Mouse (Mus musculus): Measurements from ENCODE around the gene 4930583I09Rik. TPM values are rescaled to one million over a fixed set of nuclear protein-coding genes. Genes with fewer than 3 reads are reported as not detected.

Gene 4930583I09Rik
- not detected in 2 replicates for polyA plus RNA-seq (2021; fragmentation: Nextera tagmentation)
- long read RNA-seq, experiment 1: 0 reads
- long read RNA-seq, experiment 2: 0 reads

DNA sequence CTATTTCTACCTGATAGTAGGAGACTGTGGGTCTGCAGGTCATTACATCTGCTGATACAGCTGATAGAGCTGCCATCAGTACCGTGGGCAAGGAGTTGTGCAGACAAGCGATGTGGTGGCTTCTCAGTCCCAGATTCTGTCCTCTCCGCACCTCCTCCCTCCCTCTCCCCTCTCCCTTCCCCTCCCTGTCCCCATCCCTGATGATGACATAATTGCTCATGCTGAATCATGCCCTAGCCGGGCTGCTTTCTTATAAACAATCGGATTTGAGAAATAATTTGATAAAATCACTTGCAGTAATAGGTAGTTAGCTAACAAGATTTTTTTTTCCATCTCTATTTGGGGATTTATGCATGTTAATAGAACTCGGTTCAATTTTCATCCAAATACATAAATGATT is at the start of gene 4930583I09Rik:
Gene 4930583I09Rik (minus strand): TSS at position 144 of the 400 bp plus-strand sequence.

Other genes with a start within 250 kb of the 4930583I09Rik start
- 1.1 and 2.9 TPM in 2 replicates for gene Man2a1, start 235.3 kb downstream of the 4930583I09Rik start, polyA plus RNA-seq (2021; fragmentation: Nextera tagmentation)

Measured in left cerebral cortex, adult 6 months (tissue).